Mouse (Mus musculus) heart, adult 2 months (tissue): ENCODE results near the gene Dad1.

Experiments used
- CTCF ChIP-seq: fragments of 200-600 bp; IDR thresholded peaks from 2 replicates; pipeline ENCODE4 v1.8.1; 2022; ENCODE audit warnings: antibody characterized with exemption, mild to moderate bottlenecking, moderate library complexity
- EP300 ChIP-seq: fragments of 200-500 bp; IDR thresholded peaks from 2 replicates; pipeline ENCODE4 v1.6.1; 2011; ENCODE audit warnings: low read depth, low read length, control low read depth; ENCODE audit not compliant: insufficient read depth
- POLR2A ChIP-seq: fragments of 200-500 bp; IDR thresholded peaks from 2 replicates; pipeline ENCODE4 v1.6.1; 2011; ENCODE audit warnings: mild to moderate bottlenecking, low read depth, low read length, control low read depth; ENCODE audit not compliant: insufficient read depth

- TF ChIP-seq CTCF (no peak), POLR2A (no peak), EP300 (no peak)
These were observed 42.1 kb downstream of the Dad1 start for GRCm38 (mm10) chr14:54211755-54212154.
